1 mouse cellular context compared by ENCODE assay signal in genomic region chr7:89403053-89403972, GRCm38 (mm10).
TF ChIP-seq lines count a peak whose summit lies in the region.

No protein-coding gene starts in this region.

TF ChIP-seq in CH12.LX, 34 proteins besides CTCF, POLR2A, EP300 and RAD21 (continued from another document):
- no peak; the same call in 1 of the 2 replicates for TF ChIP-seq MXI1 (IDR thresholded peaks at IDR 0.05; ENCODE audit: low read depth, low read length)
- TF ChIP-seq CHD1 (IDR thresholded peaks at IDR 0.05; ENCODE audit: low read depth, low read length), result no peak
TF ChIP-seq in CH12.LX: peak in this region for 5.
